Mouse (Mus musculus): ENCODE measurements around the gene Sash1. TPM values are rescaled to one million over a fixed set of nuclear protein-coding genes. Genes with fewer than 3 reads are reported as not detected.
A peak's percentile ranks its signal among the peaks of the same experiment; 100 is the strongest.

Sash1 gene
- polyA plus RNA-seq, 1 experiment from 2014 or later = 5.5 TPM

DNA sequence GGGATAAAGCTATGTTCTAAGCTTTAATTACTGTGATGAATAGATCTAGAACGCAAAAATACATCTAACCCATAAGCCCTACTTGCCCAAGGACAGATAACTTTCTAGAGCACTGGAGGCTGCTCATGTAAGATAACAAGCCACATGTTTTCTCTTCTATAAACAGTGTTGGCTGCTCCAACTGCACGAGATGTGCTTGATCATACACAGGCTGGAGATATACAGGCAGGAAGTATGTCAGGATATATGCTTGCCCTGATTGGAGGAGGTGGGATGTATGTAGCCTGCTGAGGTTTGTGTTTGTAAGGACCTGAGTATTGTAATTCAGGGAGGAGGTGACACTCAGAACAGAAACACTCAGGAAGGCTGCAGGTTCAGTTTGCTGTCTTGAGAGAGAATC lies 31.9 kb upstream of the Sash1 start:
- Histone ChIP-seq H3K27ac (peak overlapping the region; percentile 15; the same call in 1 of the 2 replicates), H3K36me3 (ENCODE audit: insufficient read depth, low read length) (no peaks in the 10 kb centered on the region), H3K4me1 (replicated peaks; ENCODE audit: insufficient read depth, low read length) (no peaks in the 10 kb centered on the region), H3K4me3 (replicated peaks; ENCODE audit: low read depth, low read length) (no peak overlapping the region), H3K27me3 (ENCODE audit: insufficient read depth, low read length) (no peaks in the 10 kb centered on the region), H3K9me3 (replicated peaks; ENCODE audit: low read length) (no peaks in the 10 kb centered on the region), H3K4me2 (ENCODE audit: low read length) (no peak overlapping the region), H3K9ac (ENCODE audit: low read depth, low read length) (no peak overlapping the region)
- no peak for TF ChIP-seq CTCF (IDR thresholded peaks at IDR 0.05; ENCODE audit: low read depth)
- WGBS = 77% methylated on average over 2 of the region's 2 CpGs
- ATAC-seq (replicated peaks; ENCODE audit: low FRiP score, low read depth) (no peak), DNase-seq (ENCODE audit: low spot score) (no peak)

DNA sequence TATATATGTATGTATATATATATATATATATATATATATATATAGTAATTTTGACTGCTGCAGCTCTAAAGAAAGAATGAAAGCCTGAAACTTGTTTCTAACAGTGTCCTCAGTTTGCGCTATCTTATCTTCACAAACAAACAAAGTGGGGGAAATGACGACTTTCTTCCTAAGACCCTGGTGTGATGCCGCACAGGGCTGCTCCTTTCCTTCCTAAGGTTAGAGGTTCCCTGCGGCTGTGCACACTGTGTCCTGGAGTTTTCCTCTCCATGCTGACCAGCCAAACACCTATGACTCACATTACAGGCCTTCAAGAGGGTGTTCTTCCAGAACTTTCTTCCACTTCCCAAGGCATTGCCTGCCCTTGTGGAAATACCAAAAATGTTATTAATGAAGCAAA lies 31.5 kb upstream of the Sash1 start:
- Histone ChIP-seq H3K4me3 (replicated peaks; ENCODE audit: low read depth, low read length) (no peak overlapping the region), H3K9ac (ENCODE audit: low read depth, low read length) (no peak overlapping the region), H3K4me1 (replicated peaks; ENCODE audit: insufficient read depth, low read length) (no peaks in the 10 kb centered on the region), H3K4me2 (ENCODE audit: low read length) (no peak overlapping the region), H3K9me3 (replicated peaks; ENCODE audit: low read length) (no peaks in the 10 kb centered on the region), H3K27me3 (ENCODE audit: insufficient read depth, low read length) (no peaks in the 10 kb centered on the region), H3K27ac (peak overlapping the region; percentile 15; the same call in 1 of the 2 replicates), H3K36me3 (ENCODE audit: insufficient read depth, low read length) (no peaks in the 10 kb centered on the region)
- ATAC-seq (replicated peaks; ENCODE audit: low FRiP score, low read depth) = no peak
- no peak for DNase-seq (ENCODE audit: low spot score)
- WGBS = 77% methylated on average over 4 of the region's 4 CpGs
- TF ChIP-seq CTCF (IDR thresholded peaks at IDR 0.05; ENCODE audit: low read depth) = no peak

DNA sequence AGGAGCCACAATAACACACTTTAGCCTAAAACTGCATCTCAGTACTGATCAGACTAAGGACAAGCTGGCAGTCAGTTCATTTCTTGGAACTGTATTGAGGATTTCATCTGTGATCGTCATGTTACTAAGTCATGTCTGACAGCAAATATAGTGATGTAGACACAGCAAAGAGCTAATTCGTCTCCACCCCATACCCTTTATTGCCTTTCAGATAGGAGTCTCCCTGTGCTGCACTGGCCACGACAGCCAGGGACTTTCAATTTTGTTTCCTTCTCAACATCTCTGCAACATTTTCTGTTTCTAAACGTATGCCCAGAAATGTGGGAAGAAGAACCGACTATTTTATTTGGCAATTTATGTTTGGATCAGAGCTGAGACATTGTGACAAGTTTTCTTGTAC lies 29.9 kb upstream of the Sash1 start:
- Histone ChIP-seq H3K4me1 (replicated peaks; ENCODE audit: insufficient read depth, low read length) (peaks cover 1% of the 10 kb centered on the region; the same call in 1 of the 2 replicates), H3K4me3 (replicated peaks; ENCODE audit: low read depth, low read length) (no peak overlapping the region), H3K27me3 (ENCODE audit: insufficient read depth, low read length) (no peaks in the 10 kb centered on the region), H3K27ac (no peak overlapping the region), H3K9ac (ENCODE audit: low read depth, low read length) (no peak overlapping the region), H3K36me3 (ENCODE audit: insufficient read depth, low read length) (no peaks in the 10 kb centered on the region), H3K4me2 (ENCODE audit: low read length) (no peak overlapping the region), H3K9me3 (replicated peaks; ENCODE audit: low read length) (no peaks in the 10 kb centered on the region)
- ATAC-seq (replicated peaks; ENCODE audit: low FRiP score, low read depth) = no peak
- TF ChIP-seq CTCF (IDR thresholded peaks at IDR 0.05; ENCODE audit: low read depth) = no peak
- no peak for DNase-seq (ENCODE audit: low spot score)
- WGBS = 85% methylated on average over 5 of the region's 5 CpGs

DNA sequence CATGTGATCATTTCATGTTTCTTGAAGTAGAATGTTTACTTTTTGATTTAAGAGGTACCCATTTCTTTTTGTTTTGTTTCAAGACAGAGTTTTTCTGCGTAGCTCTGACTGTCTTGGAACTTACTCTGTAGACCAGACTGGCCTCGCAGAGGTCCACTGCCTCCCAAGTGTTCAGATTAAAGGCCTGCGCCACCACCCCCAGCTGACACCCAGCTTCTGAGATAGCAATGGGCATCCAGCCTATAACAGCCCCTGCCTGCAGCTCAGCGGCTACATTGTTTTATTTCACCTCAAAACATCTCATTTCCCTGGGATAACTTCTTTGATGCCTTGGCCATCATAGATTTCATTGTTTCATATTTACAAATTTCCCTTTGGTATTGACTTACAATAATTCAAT lies 28.0 kb upstream of the Sash1 start:
- Histone ChIP-seq H3K9me3 (replicated peaks; ENCODE audit: low read length) (no peaks in the 10 kb centered on the region), H3K27ac (no peak overlapping the region), H3K4me3 (replicated peaks; ENCODE audit: low read depth, low read length) (no peak overlapping the region), H3K9ac (ENCODE audit: low read depth, low read length) (no peak overlapping the region), H3K36me3 (ENCODE audit: insufficient read depth, low read length) (no peaks in the 10 kb centered on the region), H3K4me2 (ENCODE audit: low read length) (no peak overlapping the region), H3K27me3 (ENCODE audit: insufficient read depth, low read length) (no peaks in the 10 kb centered on the region), H3K4me1 (replicated peaks; ENCODE audit: insufficient read depth, low read length) (peaks cover 6% of the 10 kb centered on the region; the same call in 1 of the 2 replicates)
- WGBS = 74% methylated on average over 4 of the region's 4 CpGs
- no peak for ATAC-seq (replicated peaks; ENCODE audit: low FRiP score, low read depth)
- TF ChIP-seq CTCF (IDR thresholded peaks at IDR 0.05; ENCODE audit: low read depth) = no peak
- no peak for DNase-seq (ENCODE audit: low spot score)

DNA sequence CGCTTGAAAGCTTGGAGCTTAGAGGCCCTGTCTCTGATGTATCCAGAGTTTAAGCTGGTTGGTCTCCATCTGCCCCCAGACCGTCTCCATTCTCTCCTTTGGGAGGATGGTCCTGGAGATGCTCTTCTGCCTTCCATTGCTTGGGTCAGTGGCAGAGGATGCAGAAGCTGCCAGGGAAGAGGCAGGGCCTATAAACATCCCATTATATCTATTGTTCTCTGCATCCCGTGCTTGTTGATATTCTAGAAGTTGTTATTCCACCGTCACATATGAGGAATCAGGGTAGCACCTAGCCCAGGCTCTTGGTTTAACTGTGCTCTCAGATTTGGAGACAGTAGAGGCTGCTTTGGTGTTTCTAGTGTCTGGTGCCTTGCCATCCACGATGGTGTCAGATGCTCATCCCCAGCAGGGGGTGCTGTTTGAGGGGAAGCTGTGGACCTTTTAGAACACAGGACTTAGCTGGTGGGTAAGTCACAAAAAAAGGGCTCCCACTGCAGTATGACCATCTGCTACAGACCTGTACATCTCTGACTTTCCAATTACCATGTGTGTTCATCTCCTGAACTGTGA lies 26.9 kb upstream of the Sash1 start:
- DNase-seq (ENCODE audit: low spot score) (no peak), ATAC-seq (replicated peaks; ENCODE audit: low FRiP score, low read depth) (no peak)
- Histone ChIP-seq H3K4me3 (replicated peaks; ENCODE audit: low read depth, low read length) (no peak overlapping the region), H3K27ac (peak overlapping the region; percentile 40; the same call in 1 of the 2 replicates), H3K36me3 (ENCODE audit: insufficient read depth, low read length) (no peaks in the 10 kb centered on the region), H3K27me3 (ENCODE audit: insufficient read depth, low read length) (no peaks in the 10 kb centered on the region), H3K4me2 (ENCODE audit: low read length) (no peak overlapping the region), H3K9ac (ENCODE audit: low read depth, low read length) (no peak overlapping the region), H3K9me3 (replicated peaks; ENCODE audit: low read length) (no peaks in the 10 kb centered on the region), H3K4me1 (replicated peaks; ENCODE audit: insufficient read depth, low read length) (peaks cover 6% of the 10 kb centered on the region; the same call in 1 of the 2 replicates)
- TF ChIP-seq CTCF (IDR thresholded peaks at IDR 0.05; ENCODE audit: low read depth) = peak; percentile 45; the same call in 1 of the 2 replicates
- WGBS = 65% methylated on average over 5 of the region's 5 CpGs

DNA sequence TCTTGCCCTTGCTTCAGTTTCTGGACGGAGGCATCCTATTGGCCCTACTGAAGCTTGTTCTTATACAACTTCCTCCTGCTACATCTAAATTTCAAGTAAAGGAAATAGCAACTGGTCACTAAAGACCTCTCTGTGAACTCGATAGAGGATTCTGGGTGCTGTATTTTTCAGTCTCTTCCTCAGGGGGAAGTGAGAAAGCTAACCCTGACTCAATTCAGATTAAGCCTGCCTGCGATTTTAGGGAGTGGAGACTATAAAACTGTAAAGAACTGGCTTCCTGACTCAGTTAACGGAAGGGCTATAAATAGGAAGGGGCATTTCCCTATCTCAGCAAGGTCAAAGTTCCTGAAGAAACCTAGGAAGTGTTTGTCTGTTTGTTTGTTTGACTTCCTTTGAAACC lies 26.3 kb upstream of the Sash1 start:
- no peak for TF ChIP-seq CTCF (IDR thresholded peaks at IDR 0.05; ENCODE audit: low read depth)
- Histone ChIP-seq H3K9me3 (replicated peaks; ENCODE audit: low read length) (no peaks in the 10 kb centered on the region), H3K4me1 (replicated peaks; ENCODE audit: insufficient read depth, low read length) (peaks cover 6% of the 10 kb centered on the region; the same call in 1 of the 2 replicates), H3K4me2 (ENCODE audit: low read length) (no peak overlapping the region), H3K27ac (peak overlapping the region; percentile 40; the same call in 1 of the 2 replicates), H3K27me3 (ENCODE audit: insufficient read depth, low read length) (no peaks in the 10 kb centered on the region), H3K36me3 (ENCODE audit: insufficient read depth, low read length) (no peaks in the 10 kb centered on the region), H3K9ac (ENCODE audit: low read depth, low read length) (no peak overlapping the region), H3K4me3 (replicated peaks; ENCODE audit: low read depth, low read length) (no peak overlapping the region)
- peak; percentile 44 for DNase-seq (ENCODE audit: low spot score)
- no peak for ATAC-seq (replicated peaks; ENCODE audit: low FRiP score, low read depth)
- 46% methylated on average over 4 of the region's 4 CpGs for WGBS

All from kidney, postnatal 0 days (tissue).